Mouse (Mus musculus): ENCODE data around the gene Gm13271. TPM values are rescaled to one million over a fixed set of nuclear protein-coding genes. Genes with fewer than 3 reads are reported as not detected.

Gene Gm13271
- polyA plus RNA-seq, 1 experiment = not detected

- TF ChIP-seq USF1 (IDR thresholded peaks at IDR 0.05; ENCODE audit: low read depth) (no peak), MAX (IDR thresholded peaks at IDR 0.05) (no peak), CEBPB (IDR thresholded peaks at IDR 0.05; ENCODE audit: low read depth) (no peak), MYOG (IDR thresholded peaks at IDR 0.05; ENCODE audit: control insufficient read depth, extremely low read depth, insufficient read length) (no peak), CTCF (IDR thresholded peaks at IDR 0.05; ENCODE audit: control insufficient read depth, insufficient read depth, insufficient read length) (no peak), FOSL1 (IDR thresholded peaks at IDR 0.05; ENCODE audit: insufficient read depth, low read length, poor library complexity, severe bottlenecking) (no peak), MYOD1 (IDR thresholded peaks at IDR 0.05; ENCODE audit: control insufficient read depth, insufficient read length, low read depth) (no peak)
- peaks cover 52% of the 10 kb centered on the region for H3K79me2 ChIP-seq (ENCODE audit: control insufficient read depth, insufficient read depth)
- peak within 1 kb of the TSS; percentile 85 for H3K4me3 ChIP-seq (ENCODE audit: insufficient read depth, poor library complexity, severe bottlenecking)
These were observed 32.6 kb upstream of the Gm13271 start, which contains the start of the genes Gm26566 and Klhl9 for GRCm38 (mm10) chr4:88721791-88722721. Gene Gm26566 (plus strand): TSS chr4:88721805. Gene Klhl9 (minus strand): TSS chr4:88722465.

GRCm38 (mm10) chr4:88723497-88724090 lies 31.1 kb upstream of the Gm13271 start:
- Histone ChIP-seq H3K36me3 (ENCODE audit: control insufficient read depth, insufficient read depth) (peaks cover 26% of the 10 kb centered on the region), H3K4me3 (ENCODE audit: insufficient read depth, poor library complexity, severe bottlenecking) (no peak overlapping the region), H3K27me3 (ENCODE audit: control insufficient read depth, insufficient read depth, insufficient read length) (no peaks in the 10 kb centered on the region), H3ac (ENCODE audit: control insufficient read depth, insufficient read length, low read depth) (no peak overlapping the region), H3K79me3 (ENCODE audit: low read depth) (peaks cover 34% of the 10 kb centered on the region), H3K79me2 (ENCODE audit: control insufficient read depth, insufficient read depth) (peaks cover 36% of the 10 kb centered on the region)
- TF ChIP-seq FOSL1 (IDR thresholded peaks at IDR 0.05; ENCODE audit: insufficient read depth, low read length, poor library complexity, severe bottlenecking) (no peak), CEBPB (IDR thresholded peaks at IDR 0.05; ENCODE audit: low read depth) (no peak), CTCF (IDR thresholded peaks at IDR 0.05; ENCODE audit: control insufficient read depth, insufficient read depth, insufficient read length) (no peak), USF1 (IDR thresholded peaks at IDR 0.05; ENCODE audit: low read depth) (no peak), MAX (IDR thresholded peaks at IDR 0.05) (no peak), MYOG (IDR thresholded peaks at IDR 0.05; ENCODE audit: control insufficient read depth, extremely low read depth, insufficient read length) (no peak), MYOD1 (IDR thresholded peaks at IDR 0.05; ENCODE audit: control insufficient read depth, insufficient read length, low read depth) (no peak)

More at GRCm38 (mm10) chr4:88721791-88722721, 32.6 kb upstream of the Gm13271 start, which contains the start of the genes Gm26566 and Klhl9:
- peak within 1 kb of the TSS; percentile 98 for H3ac ChIP-seq (ENCODE audit: control insufficient read depth, insufficient read length, low read depth)
- no peaks in the 10 kb centered on the region for H3K27me3 ChIP-seq (ENCODE audit: control insufficient read depth, insufficient read depth, insufficient read length)
- H3K79me3 ChIP-seq (ENCODE audit: low read depth) = peaks cover 49% of the 10 kb centered on the region
- peaks cover 42% of the 10 kb centered on the region for H3K36me3 ChIP-seq (ENCODE audit: control insufficient read depth, insufficient read depth)

- TF ChIP-seq MAX (IDR thresholded peaks at IDR 0.05) = no peak
- no peak for TF ChIP-seq CTCF (IDR thresholded peaks at IDR 0.05; ENCODE audit: control insufficient read depth, insufficient read depth, insufficient read length)
- no peak for TF ChIP-seq FOSL1 (IDR thresholded peaks at IDR 0.05; ENCODE audit: insufficient read depth, low read length, poor library complexity, severe bottlenecking)
- no peak for TF ChIP-seq MYOD1 (IDR thresholded peaks at IDR 0.05; ENCODE audit: control insufficient read depth, insufficient read length, low read depth)
- TF ChIP-seq MYOG (IDR thresholded peaks at IDR 0.05; ENCODE audit: control insufficient read depth, extremely low read depth, insufficient read length) = no peak
- no peak for TF ChIP-seq CEBPB (IDR thresholded peaks at IDR 0.05; ENCODE audit: low read depth)
- TF ChIP-seq USF1 (IDR thresholded peaks at IDR 0.05; ENCODE audit: low read depth) = no peak
- H3K79me2 ChIP-seq (ENCODE audit: control insufficient read depth, insufficient read depth) = peaks cover 5% of the 10 kb centered on the region
- no peaks in the 10 kb centered on the region for H3K36me3 ChIP-seq (ENCODE audit: control insufficient read depth, insufficient read depth)
- no peak overlapping the region for H3ac ChIP-seq (ENCODE audit: control insufficient read depth, insufficient read length, low read depth)
- no peak overlapping the region for H3K4me3 ChIP-seq (ENCODE audit: insufficient read depth, poor library complexity, severe bottlenecking)
- H3K79me3 ChIP-seq (ENCODE audit: low read depth) = peaks cover 3% of the 10 kb centered on the region
- no peaks in the 10 kb centered on the region for H3K27me3 ChIP-seq (ENCODE audit: control insufficient read depth, insufficient read depth, insufficient read length)
These were observed 27.9 kb upstream of the Gm13271 start for GRCm38 (mm10) chr4:88726727-88727126.

- H3K27me3 ChIP-seq (ENCODE audit: control insufficient read depth, insufficient read depth, insufficient read length) = no peaks in the 10 kb centered on the region
- no peaks in the 10 kb centered on the region for H3K79me3 ChIP-seq (ENCODE audit: low read depth)
- H3K4me3 ChIP-seq (ENCODE audit: insufficient read depth, poor library complexity, severe bottlenecking) = no peak overlapping the region
- no peaks in the 10 kb centered on the region for H3K79me2 ChIP-seq (ENCODE audit: control insufficient read depth, insufficient read depth)
- no peaks in the 10 kb centered on the region for H3K36me3 ChIP-seq (ENCODE audit: control insufficient read depth, insufficient read depth)
- H3ac ChIP-seq (ENCODE audit: control insufficient read depth, insufficient read length, low read depth) = no peak overlapping the region
- TF ChIP-seq MAX (IDR thresholded peaks at IDR 0.05) (no peak), MYOG (IDR thresholded peaks at IDR 0.05; ENCODE audit: control insufficient read depth, extremely low read depth, insufficient read length) (no peak), CTCF (IDR thresholded peaks at IDR 0.05; ENCODE audit: control insufficient read depth, insufficient read depth, insufficient read length) (peak; percentile 11), USF1 (IDR thresholded peaks at IDR 0.05; ENCODE audit: low read depth) (no peak)
These were observed 27.3 kb upstream of the Gm13271 start for GRCm38 (mm10) chr4:88727324-88727723.

GRCm38 (mm10) chr4:88738480-88738879 lies 16.2 kb upstream of the Gm13271 start:
- Histone ChIP-seq H3K36me3 (ENCODE audit: control insufficient read depth, insufficient read depth) (no peaks in the 10 kb centered on the region), H3K79me2 (ENCODE audit: control insufficient read depth, insufficient read depth) (no peaks in the 10 kb centered on the region), H3K4me3 (ENCODE audit: insufficient read depth, poor library complexity, severe bottlenecking) (no peak overlapping the region), H3ac (ENCODE audit: control insufficient read depth, insufficient read length, low read depth) (no peak overlapping the region), H3K79me3 (ENCODE audit: low read depth) (no peaks in the 10 kb centered on the region), H3K27me3 (ENCODE audit: control insufficient read depth, insufficient read depth, insufficient read length) (peaks cover 10% of the 10 kb centered on the region)
- peak; percentile 34 for TF ChIP-seq CTCF (IDR thresholded peaks at IDR 0.05; ENCODE audit: control insufficient read depth, insufficient read depth, insufficient read length)
- TF ChIP-seq USF1 (IDR thresholded peaks at IDR 0.05; ENCODE audit: low read depth) = no peak
- TF ChIP-seq MYOG (IDR thresholded peaks at IDR 0.05; ENCODE audit: control insufficient read depth, extremely low read depth, insufficient read length) = no peak
- no peak for TF ChIP-seq CEBPB (IDR thresholded peaks at IDR 0.05; ENCODE audit: low read depth)
- TF ChIP-seq MYOD1 (IDR thresholded peaks at IDR 0.05; ENCODE audit: control insufficient read depth, insufficient read length, low read depth) = no peak
- TF ChIP-seq FOSL1 (IDR thresholded peaks at IDR 0.05; ENCODE audit: insufficient read depth, low read length, poor library complexity, severe bottlenecking) = no peak
- TF ChIP-seq MAX (IDR thresholded peaks at IDR 0.05) = no peak
